Mouse (Mus musculus): ENCODE measurements around the gene Slitrk2. TPM values are rescaled to one million over a fixed set of nuclear protein-coding genes. Genes with fewer than 3 reads are reported as not detected.

Gene Slitrk2
- 0.29 and 0.33 TPM in 2 replicates for polyA plus RNA-seq (2015; fragmentation: Nextera tagmentation; extraction: Ambion mirVana)

- H3K27ac ChIP-seq (ENCODE audit: low read length): no peak within 1 kb of the TSS
- H3K9me3 ChIP-seq (ENCODE audit: control insufficient read depth, low read length): no peaks in the 10 kb centered on the region
- H3K36me3 ChIP-seq (ENCODE audit: control insufficient read depth, insufficient read depth, low read length): no peaks in the 10 kb centered on the region
- 13% methylated on average over 23 of the region's 25 CpGs for WGBS
- H3K4me2 ChIP-seq (ENCODE audit: low read depth, low read length): peak within 1 kb of the TSS; percentile 43
- no peaks in the 10 kb centered on the region for H3K4me1 ChIP-seq (replicated peaks; ENCODE audit: control insufficient read depth, insufficient read depth, low read length)
- no peak within 1 kb of the TSS for H3K9ac ChIP-seq (ENCODE audit: low read length)
- H3K27me3 ChIP-seq (ENCODE audit: control insufficient read depth, insufficient read depth, low read depth, low read length): no peaks in the 10 kb centered on the region
- ATAC-seq (ENCODE audit: low read depth): peak; percentile 7; the same call in 1 of the 2 replicates
- H3K4me3 ChIP-seq (ENCODE audit: low read length): 0 out of 2 replicates have a peak within 1 kb of the TSS, but pooled peaks have one; percentile 1
Observed at GRCm38 (mm10) chrX:66648911-66649620, at the start of gene Slitrk2. Gene Slitrk2, plus strand, starts transcription at chrX:66649318.

- Histone ChIP-seq H3K36me3 (ENCODE audit: control insufficient read depth, insufficient read depth, low read length) (no peaks in the 10 kb centered on the region), H3K4me3 (ENCODE audit: low read length) (no peak overlapping the region), H3K27me3 (ENCODE audit: control insufficient read depth, insufficient read depth, low read depth, low read length) (no peaks in the 10 kb centered on the region), H3K4me2 (ENCODE audit: low read depth, low read length) (no peak overlapping the region), H3K9ac (ENCODE audit: low read length) (no peak overlapping the region), H3K27ac (ENCODE audit: low read length) (no peak overlapping the region), H3K9me3 (ENCODE audit: control insufficient read depth, low read length) (no peaks in the 10 kb centered on the region), H3K4me1 (replicated peaks; ENCODE audit: control insufficient read depth, insufficient read depth, low read length) (no peaks in the 10 kb centered on the region)
- no peak for ATAC-seq (ENCODE audit: low read depth)
- 73% methylated on average over 3 of the region's 3 CpGs for WGBS
Observed at GRCm38 (mm10) chrX:66605490-66605889, 43.6 kb upstream of the Slitrk2 start.

- H3K4me1 ChIP-seq (replicated peaks; ENCODE audit: control insufficient read depth, insufficient read depth, low read length): no peaks in the 10 kb centered on the region
- no peak overlapping the region for H3K27ac ChIP-seq (ENCODE audit: low read length)
- peak overlapping the region; percentile 39 for H3K4me3 ChIP-seq (ENCODE audit: low read length)
- peak; percentile 85 for ATAC-seq (ENCODE audit: low read depth)
- H3K27me3 ChIP-seq (ENCODE audit: control insufficient read depth, insufficient read depth, low read depth, low read length): peaks cover 3% of the 10 kb centered on the region; the same call in 1 of the 2 replicates
- H3K36me3 ChIP-seq (ENCODE audit: control insufficient read depth, insufficient read depth, low read length): no peaks in the 10 kb centered on the region
- 8% methylated on average over 21 of the region's 21 CpGs for WGBS
- no peaks in the 10 kb centered on the region for H3K9me3 ChIP-seq (ENCODE audit: control insufficient read depth, low read length)
- H3K4me2 ChIP-seq (ENCODE audit: low read depth, low read length): peak overlapping the region; percentile 60
- no peak overlapping the region for H3K9ac ChIP-seq (ENCODE audit: low read length)
Observed at GRCm38 (mm10) chrX:66652455-66653144, 3.5 kb downstream of the Slitrk2 start.

- ATAC-seq (ENCODE audit: low read depth): no peak
- WGBS: 14% methylated on average over 2 of the region's 2 CpGs
- Histone ChIP-seq H3K9ac (ENCODE audit: low read length) (no peak overlapping the region), H3K4me3 (ENCODE audit: low read length) (no peak overlapping the region), H3K27me3 (ENCODE audit: control insufficient read depth, insufficient read depth, low read depth, low read length) (peaks cover 3% of the 10 kb centered on the region; the same call in 1 of the 2 replicates), H3K9me3 (ENCODE audit: control insufficient read depth, low read length) (no peaks in the 10 kb centered on the region), H3K36me3 (ENCODE audit: control insufficient read depth, insufficient read depth, low read length) (no peaks in the 10 kb centered on the region), H3K27ac (ENCODE audit: low read length) (no peak overlapping the region), H3K4me2 (ENCODE audit: low read depth, low read length) (no peak overlapping the region), H3K4me1 (replicated peaks; ENCODE audit: control insufficient read depth, insufficient read depth, low read length) (no peaks in the 10 kb centered on the region)
Observed at GRCm38 (mm10) chrX:66657365-66657764, 8.2 kb downstream of the Slitrk2 start.

GRCm38 (mm10) chrX:66676959-66677358 lies 27.8 kb downstream of the Slitrk2 start:
- Histone ChIP-seq H3K4me3 (ENCODE audit: low read length) (no peak overlapping the region), H3K9me3 (ENCODE audit: control insufficient read depth, low read length) (no peaks in the 10 kb centered on the region), H3K4me1 (replicated peaks; ENCODE audit: control insufficient read depth, insufficient read depth, low read length) (no peaks in the 10 kb centered on the region), H3K27me3 (ENCODE audit: control insufficient read depth, insufficient read depth, low read depth, low read length) (no peaks in the 10 kb centered on the region), H3K4me2 (ENCODE audit: low read depth, low read length) (no peak overlapping the region), H3K27ac (ENCODE audit: low read length) (no peak overlapping the region), H3K9ac (ENCODE audit: low read length) (no peak overlapping the region), H3K36me3 (ENCODE audit: control insufficient read depth, insufficient read depth, low read length) (no peaks in the 10 kb centered on the region)
- ATAC-seq (ENCODE audit: low read depth): no peak
- 83% methylated on average over 4 of the region's 4 CpGs for WGBS

GRCm38 (mm10) chrX:66678646-66679045 lies 29.5 kb downstream of the Slitrk2 start:
- H3K9me3 ChIP-seq (ENCODE audit: control insufficient read depth, low read length): no peaks in the 10 kb centered on the region
- H3K9ac ChIP-seq (ENCODE audit: low read length): no peak overlapping the region
- H3K27me3 ChIP-seq (ENCODE audit: control insufficient read depth, insufficient read depth, low read depth, low read length): no peaks in the 10 kb centered on the region
- H3K4me2 ChIP-seq (ENCODE audit: low read depth, low read length): no peak overlapping the region
- WGBS: 42% methylated on average over 7 of the region's 7 CpGs
- H3K36me3 ChIP-seq (ENCODE audit: control insufficient read depth, insufficient read depth, low read length): no peaks in the 10 kb centered on the region
- ATAC-seq (ENCODE audit: low read depth): no peak
- H3K4me3 ChIP-seq (ENCODE audit: low read length): no peak overlapping the region
- H3K4me1 ChIP-seq (replicated peaks; ENCODE audit: control insufficient read depth, insufficient read depth, low read length): no peaks in the 10 kb centered on the region
- H3K27ac ChIP-seq (ENCODE audit: low read length): no peak overlapping the region

All from lung, embryonic 16.5 days (tissue).